Mouse (Mus musculus): ENCODE data around the gene Snapin.

The Snapin gene

DNA sequence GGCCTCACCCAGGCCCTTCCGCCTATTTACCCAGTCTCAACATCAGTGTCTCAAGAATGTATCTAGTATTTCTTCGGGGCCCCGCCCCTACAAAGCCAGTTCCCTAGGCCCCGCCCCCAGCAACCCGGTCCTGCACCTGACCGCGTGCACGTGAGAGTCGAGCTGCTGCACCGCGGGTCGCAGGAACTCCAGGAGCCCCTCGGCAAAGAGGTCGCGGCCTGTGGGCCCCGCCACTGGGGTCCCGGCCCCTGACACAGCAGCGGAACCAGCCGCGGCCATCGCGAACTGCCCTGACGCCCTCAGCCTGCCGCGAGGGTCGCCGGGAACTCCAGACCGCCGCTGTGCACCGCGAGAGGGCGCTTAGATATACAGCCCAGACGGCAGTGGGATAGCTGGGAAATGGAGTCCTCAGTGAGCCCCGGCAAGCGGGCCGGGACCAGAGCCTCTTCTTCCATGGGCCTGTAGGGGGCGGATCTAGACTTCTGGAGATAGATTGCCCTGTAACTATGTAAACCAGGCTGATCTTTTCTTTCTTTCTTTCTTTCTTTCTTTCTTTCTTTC lies at the start of gene Snapin:
Gene Snapin (minus strand): TSS at position 338 of the 561 bp plus-strand sequence.
- DNase-seq = peak; percentile 98

DNA sequence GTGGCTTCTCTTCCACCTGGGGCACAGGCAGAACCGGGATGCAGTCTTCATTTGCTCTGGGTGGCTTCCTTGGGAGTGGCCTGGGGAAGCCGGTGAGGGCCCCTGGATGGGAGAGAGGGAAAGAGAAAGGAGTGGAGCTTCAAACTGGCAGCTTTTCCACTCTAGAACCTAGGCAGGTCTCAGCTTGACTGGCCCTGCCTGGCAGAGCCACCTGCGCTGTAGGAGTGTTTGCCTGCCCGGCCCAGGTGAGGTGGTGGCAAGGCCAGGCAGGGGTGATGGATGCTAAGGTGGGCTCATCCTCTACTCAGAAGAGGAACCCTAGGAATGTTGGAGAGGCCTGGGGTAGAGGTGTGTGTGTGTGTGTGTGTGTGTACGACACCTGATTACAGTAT lies 47.1 kb upstream of the Snapin start:
- DNase-seq = no peak

DNA sequence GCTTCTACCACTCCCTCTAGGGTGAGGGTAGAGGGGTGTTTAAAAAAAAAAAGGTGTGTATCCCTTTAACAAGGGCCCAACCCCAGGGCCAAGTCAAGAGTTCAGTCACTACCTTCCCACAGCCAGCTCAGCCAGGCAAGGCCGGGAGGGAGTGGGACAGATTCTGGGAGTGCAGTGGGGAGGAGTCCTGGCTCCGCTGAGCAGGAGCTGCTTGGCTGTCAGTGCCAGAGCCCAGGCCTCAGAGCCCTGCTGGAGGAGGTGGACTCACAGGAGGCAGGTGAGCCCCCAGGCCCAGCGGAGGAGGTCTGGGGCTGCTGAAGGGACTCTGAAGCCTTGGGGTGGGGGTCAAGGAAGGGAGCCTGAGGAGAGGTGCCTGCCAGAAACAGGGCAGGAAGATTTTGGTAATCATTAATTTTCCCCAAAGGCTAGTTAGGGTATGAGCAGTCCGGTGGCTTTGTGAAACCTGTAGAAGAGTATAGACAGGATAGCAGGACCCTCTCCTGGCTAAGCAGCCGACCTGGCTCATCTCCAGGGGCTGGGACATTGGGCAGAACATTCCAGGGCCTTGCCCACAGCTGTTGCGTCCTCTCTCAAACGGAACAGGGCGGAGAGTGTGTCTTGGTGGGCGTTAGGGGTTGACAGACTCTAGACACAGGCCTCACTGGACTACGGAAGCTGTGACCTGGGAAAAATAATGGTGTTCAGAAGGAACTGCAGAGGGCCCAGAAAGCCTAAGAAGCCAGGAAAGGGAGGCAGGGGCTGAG lies 46.5 kb upstream of the Snapin start, which contains the start of gene S100a16:
Gene S100a16 (plus strand): TSS at position 114 of the 764 bp plus-strand sequence.
- no peak for DNase-seq

DNA sequence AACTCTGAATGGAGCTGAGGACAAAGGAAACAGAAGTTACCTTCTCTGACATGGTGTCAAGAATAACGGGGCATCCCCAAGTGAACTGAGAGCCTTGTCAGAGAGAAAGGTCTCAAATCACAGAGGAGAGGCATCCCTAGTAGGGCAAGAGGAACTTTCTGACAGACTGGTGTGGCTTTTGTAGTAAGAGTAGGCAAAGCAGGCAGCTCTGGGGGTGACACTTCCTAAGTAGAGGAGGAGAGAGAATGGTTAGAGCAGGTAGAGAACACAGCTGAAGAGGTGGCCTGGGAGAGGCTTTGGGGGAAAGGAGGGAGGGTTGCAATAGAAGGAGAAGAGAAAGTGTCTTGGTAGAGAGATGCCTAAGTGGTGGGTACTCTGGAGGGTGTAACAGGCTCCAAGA lies 44.6 kb upstream of the Snapin start:
- DNase-seq = no peak

DNA sequence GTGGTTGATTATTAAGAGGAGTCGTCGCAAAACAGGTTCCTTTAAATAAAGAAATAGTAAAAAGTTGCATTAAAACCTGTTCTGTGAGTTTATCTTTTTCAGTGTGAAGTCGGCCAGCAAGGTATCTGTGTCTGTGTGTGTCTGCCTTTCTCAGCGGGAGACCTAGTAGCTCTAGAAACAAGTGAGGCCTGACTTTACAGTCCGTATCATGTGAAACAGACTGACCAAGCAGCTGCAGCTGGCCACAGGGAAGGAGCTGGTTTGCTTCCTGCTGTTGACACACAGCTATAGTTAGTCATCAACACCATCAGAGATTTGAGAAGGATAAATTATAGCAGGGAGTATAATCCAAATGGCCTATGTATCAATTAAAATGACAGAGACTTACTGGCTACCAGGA lies 40.9 kb upstream of the Snapin start:
- no peak for DNase-seq

DNA sequence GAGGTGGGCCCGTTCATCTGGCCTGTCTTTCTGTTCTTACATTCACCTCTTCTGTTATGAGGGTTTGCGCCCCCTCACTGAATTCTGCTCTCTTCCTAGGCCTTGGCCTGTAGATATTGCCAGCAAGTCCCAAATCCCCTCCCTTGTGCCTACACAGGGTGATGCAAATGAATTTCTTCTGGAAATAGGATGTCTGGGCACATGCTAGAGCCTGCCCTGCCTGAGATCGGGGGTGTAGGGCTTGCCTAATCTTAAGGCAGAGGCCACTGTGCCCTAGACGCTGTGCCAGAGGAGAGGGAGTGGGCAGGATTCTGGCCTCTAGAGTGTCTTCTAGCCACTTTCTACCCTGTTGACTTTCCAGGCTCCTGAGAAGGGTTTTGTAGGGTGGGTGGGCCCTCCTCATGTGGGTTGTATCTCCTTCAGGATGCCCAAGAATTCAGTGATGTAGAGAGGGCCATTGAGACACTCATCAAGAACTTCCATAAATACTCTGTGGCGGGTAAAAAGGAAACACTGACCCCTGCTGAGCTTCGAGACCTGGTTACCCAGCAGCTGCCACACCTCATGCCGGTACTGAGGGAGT lies 36.5 kb upstream of the Snapin start:
- DNase-seq = no peak

DNA sequence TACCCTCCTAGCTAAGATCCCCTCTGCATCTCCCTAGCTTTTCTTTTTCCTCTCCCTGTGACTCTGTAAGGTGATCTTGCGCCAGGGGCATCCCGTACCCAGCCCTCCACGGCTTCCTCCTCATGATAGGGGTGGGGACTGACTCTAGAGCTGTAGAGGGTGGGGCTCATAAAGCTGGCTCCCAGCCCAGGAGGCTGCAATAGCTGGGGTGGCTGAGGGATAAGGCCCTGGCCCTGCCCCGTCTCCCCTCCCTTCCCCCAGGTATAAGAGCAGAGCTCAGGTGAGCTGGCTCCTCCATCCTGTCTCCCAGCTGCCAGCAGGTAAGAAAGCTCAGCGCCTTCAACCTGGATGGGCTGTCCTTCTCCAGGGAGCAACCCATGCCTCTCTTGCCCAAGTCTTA lies 35.7 kb upstream of the Snapin start, which contains the start of gene S100a14:
Gene S100a14 (plus strand): TSS at position 277 of the 400 bp plus-strand sequence.
- DNase-seq = no peak

DNA sequence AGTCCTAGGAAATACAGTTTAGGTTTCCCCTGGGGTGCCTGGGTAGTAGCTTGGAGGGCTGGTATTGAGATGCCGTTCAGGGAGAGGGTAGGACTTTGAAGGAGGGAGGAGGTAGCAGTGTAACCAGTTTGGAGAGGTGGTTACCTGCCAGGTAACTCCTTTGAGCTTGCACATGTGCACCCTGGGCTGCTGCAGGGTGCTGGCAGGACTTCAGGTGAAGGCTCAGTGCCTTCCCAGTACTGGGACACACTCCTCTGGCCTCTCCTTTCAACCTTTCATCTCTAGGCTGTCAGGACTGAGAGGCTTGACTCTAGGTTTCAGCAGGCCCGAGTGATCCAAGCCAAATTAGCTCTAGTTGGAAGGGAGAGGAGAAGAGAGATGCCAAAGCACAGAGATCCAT lies 35.2 kb upstream of the Snapin start:
- no peak for DNase-seq

DNA sequence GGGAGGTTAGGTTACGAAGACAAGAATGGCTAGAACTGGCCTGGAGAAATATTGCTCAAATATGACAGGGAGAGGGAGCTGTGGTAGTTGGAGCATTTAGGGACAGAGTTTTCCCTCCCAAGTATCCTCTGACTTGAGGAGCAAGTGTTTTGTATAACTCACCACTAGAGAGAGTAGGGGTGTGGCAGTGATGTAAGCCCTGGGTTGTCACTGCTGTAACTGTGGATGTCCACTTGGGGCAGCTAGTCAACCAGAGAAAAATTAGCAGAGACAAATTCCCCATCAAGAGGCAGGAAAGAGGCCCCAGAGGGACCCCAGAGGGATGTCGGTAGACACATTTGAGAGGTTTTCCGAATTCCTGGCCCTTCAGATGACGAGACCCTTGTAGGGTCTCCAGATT lies 34.6 kb upstream of the Snapin start:
- DNase-seq = no peak

DNA sequence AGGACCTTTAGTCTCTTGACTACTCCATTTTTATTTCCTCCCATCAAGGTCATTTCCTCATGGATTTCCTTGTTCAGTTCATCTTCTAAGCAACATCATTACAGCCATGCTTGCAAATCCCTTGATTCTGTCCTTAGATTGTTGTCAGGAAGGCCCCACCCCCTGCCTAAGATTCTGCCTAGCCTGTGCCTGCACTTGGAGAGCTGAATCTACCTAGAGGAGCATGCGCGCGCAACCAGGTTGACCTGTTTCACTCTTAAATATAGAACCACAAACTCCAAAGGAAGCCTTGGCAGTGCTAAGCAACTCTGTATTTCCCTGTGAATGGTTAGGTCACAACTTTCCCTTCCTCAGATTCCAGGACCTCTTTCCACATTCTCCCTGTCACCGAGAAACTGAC lies 26.9 kb upstream of the Snapin start:
- no peak for DNase-seq

DNA sequence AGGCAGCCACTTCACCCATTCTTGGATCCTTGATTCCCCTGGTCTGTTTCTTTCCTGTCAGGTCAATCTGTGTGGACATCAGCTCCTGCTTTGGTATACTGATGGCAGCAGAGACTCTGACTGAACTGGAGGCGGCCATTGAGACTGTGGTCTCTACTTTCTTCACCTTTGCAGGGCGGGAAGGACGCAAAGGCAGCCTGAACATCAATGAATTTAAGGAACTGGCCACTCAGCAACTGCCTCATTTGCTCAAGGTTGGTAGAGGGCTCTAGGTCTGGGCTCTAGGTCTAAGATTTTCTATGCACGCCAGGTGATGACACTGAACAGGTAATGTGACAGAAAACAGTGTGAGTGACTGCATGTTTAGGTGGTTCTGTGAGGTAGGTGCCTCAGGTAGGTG lies 25.0 kb upstream of the Snapin start:
- no peak for DNase-seq

DNA sequence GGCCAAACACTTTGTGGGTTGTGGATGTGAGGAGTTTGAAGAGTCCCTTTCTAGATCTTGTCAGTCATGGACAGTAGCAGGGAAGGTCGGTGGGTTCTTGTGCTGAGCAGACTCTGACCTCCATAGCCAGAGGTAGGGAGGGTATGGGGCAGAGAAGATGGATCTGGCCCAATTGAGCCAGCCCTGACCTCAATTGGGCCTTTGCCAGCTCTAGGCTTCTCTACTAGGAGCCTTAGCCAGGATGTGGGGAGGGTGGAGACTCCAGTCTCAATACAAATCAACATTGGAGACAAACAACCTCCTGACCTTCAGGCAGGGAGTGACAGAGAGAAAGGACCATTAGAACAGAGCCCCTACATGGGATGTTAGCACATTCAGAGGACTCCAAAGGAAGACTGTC lies 24.4 kb upstream of the Snapin start:
- DNase-seq = no peak

DNA sequence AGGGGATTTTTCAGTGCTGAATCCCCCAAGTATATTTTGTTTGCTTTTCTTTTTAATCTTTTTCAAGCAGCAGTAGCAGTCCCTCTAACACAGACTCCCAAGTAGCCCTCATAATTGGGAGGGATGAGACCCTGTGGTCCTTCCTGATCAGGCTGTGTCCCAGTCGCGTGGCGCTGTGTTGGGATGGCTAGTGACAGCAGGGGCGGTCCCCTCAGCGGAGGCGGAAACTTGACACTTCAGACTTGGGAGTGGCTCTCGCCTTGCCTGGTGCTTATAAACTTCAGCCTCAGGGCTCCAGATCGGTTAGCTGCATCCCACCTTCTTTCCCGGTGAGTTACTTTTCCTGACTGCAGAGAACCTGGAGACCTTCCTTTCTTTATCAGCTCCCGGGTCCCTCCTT lies 23.9 kb upstream of the Snapin start:
- DNase-seq = peak; percentile 75

DNA sequence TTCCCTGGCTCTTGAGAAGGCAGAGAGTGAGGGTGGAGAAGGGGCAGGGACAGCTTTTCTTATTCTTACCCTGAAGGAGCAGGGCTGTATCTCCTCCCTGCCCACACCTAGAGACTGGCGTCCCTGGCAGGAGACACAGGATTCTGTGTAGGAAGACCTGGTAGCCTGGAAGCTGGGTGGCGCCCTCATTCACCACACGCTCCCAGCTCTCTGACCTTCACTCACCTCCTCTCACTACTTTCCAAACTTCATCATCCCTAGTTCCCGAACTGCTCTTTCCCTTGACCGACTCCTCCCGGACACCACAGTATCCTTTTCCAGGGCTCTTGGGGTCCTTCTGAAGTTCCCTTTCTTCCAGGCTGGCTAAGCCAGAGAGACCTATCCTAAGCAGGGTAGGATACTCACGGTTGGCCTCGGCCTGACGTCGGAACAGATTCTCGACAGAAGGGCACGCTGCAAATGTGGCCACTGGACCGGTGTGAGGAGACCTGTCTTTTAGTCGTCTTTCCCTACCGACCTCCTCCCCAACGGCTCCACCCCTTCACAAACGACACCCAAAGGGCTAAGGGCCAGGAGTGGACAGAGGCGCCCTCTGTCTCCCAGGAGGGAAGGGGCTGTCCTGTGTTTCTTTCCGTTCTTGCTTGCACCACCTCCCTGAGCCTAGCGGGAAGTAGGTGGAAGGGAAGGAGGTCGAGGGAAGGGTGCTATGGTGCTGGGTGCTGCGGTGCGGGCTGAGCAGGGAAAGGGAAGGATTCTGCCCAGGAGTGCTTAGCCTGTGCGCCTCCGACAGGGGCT lies 23.2 kb upstream of the Snapin start, which contains the start of the genes S100a1 and S100a13:
Gene S100a1 (minus strand): TSS at position 597 of the 795 bp plus-strand sequence.
Gene S100a13 (plus strand): TSS at position 640 of the 795 bp plus-strand sequence.
- peak; percentile 41 for DNase-seq

DNA sequence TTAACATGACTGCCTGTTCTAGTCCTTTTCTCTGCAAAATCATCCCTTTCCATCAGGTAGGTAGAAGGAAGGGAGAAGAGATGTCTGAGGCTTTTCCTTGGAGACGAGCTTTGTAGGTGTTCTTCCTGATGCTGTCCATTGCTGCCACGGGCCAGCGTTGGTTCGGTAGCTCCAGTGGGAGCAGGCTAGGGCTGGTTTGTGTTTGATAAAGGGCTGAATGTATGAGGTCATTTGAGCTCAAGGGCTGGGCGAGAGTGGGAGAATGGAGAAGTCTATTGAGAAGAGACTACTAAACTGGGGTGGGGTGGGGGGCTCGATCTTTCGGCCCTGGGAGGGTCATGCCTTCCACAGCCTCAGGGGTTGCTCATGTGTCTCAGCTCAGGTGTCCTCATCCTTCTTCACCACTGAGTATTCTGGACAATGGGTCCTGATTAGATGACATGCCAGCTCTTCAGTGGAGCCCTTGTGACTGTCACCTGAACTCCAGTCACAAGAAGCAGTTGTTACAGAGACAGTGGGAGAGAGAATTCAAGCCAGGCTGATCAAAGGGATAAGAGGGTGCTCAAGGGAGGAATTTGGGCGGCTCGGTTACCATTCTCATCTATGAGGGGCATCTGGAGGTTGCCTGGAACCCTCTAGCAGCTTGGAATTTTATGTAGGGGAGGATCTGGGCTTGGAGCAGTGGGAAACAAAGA lies 22.3 kb upstream of the Snapin start:
- no peak for DNase-seq

DNA sequence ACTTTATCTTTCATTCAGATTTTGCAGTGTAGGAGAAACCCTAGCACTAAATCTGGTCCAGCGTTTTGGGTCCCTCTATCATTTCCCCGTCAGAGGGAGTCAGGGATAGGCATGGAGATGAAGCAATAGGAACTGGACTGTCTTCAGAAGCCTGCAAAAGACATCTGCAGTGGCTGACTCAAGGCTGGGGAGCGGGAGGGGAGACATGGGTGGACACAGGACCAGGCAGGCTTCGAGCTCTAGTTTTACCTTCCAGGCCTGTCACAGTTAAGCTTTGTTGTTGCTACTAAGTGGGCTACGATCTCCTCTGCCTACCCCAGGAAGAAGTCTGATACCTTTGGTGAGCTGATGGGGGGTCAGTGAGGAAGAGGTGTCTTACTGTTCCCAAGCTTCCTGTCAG lies 21.4 kb upstream of the Snapin start:
- DNase-seq = no peak

DNA sequence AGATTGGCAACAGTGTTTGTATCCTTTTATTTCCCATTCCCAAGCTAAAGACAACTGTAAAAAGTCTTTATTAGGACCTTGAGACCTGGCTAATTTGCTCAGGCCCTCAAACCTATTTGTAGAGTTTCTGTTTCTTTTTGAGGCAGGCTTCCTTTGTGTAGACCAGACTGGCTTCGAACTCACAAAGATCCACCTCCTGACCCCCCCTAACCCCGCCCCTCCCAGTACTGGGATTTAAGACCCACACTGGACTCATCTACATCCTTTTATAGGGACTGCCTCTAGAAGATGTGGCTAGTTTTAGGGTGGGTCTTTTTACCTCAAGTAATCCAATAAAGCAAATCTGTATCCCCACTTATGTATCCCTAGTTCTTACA lies 18.9 kb upstream of the Snapin start:
- DNase-seq = no peak

DNA sequence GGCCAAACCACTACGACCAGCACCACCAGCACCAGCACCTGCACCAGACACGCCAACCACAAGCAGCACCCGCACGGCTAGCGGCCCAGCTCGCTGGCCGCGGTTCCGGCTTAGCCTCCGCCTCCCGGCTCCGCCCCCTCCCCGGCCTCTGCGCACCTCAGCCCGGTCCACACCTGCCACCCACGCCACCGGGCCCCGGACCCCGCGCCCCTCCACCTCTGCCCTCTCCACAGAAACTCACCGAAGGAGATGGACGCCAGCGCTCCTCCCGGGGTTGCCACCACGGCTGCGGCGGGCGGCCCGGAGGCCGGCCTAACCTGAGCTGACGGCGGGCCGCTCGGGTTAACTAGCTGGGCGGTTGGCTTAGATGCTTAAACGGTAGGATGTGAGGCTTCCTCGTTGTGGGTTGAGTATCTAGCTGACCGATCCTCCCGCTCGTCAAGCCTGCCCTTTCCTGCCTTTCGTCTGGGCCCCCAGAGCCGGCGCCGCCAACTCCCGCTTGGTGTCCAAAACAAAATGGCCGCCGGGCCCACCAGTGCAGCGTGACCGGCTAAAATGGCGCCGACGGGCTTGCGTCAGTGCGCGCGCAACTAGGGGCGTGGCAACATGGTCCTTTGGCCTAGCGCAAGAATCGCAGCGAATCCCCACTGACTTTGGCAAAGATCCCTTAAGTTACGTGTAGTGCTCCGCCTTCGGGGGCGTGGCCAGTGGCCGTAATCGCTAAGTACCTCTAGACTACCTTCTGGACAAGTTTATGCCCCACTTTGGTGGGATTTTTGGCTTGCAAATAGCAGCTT lies 18.3 kb upstream of the Snapin start, which contains the start of gene Chtop:
Gene Chtop (minus strand): TSS at position 549 of the 797 bp plus-strand sequence.
- DNase-seq = peak; percentile 100

DNA sequence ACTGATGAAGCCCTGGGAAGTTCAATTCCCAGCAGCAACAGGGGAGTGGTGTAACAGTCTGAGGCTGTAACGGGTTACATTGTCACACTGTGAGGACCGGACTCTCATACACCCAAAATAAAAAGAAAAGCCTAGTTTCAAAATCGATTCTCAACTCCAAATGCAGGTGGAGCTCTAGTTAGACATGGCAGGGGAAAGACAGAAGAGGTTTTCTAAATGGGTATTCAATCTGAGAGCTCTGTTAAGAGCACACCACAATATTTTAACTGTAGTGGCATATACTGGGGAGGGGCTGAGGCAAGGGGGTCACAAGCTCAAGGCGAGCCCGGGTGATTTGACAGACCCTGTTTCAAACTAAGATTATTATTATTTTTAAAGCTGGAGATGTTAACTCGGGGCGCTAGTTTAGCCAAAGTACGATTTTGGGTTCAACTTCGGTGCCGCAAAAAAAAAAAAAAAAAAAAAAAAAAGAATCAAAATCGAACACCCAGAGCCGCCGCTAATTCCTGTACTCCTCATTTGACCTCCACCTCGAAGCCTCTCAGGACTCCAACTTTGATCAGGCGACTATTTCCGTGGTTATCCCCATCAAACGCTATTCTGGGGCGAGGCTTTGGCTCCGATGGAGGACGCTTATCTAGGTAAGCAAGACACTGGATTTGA lies 17.6 kb upstream of the Snapin start:
- DNase-seq = no peak

DNA sequence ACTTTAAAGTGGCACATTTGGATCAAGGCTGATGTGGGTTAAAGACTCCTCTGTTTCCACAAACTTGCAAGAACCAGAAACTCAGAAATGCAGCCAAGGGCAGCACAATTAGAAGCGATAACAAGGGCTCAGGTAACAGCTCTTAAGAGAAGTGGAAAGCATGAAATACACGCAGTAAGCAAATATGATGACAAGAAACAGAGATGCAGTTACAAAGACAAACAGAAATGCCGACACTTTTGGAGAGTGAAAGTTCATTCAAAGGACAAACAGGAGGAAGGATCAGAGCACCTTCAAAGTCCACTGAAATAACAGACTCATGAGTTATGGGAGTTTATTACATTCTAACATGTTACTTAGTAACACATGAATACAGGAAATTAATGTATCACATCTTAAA lies 15.5 kb upstream of the Snapin start:
- DNase-seq = no peak

DNA sequence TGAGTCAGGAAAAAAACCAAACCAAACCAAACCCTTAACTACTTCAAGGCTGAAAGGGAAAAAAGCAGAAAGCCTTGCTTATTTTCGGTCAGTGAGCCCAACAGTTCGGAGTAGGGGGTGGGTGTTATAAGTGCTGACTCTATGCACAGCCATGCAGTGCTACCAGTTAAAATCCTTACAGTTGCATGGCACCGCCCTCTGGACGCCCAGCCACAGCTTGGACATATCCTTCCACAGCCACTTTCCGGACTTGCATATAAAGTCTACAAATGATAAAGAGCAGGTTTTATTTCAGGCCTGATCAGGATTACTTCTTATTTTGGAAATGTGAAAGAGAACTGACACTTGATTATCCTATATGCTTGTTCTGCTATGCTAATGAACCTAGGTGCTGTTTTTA lies 14.4 kb upstream of the Snapin start:
- no peak for DNase-seq
